Mouse (Mus musculus) liver, embryonic 14.5 days (tissue): ENCODE data around the gene Phlpp1. TPM values are rescaled to one million over a fixed set of nuclear protein-coding genes. Genes with fewer than 3 reads are reported as not detected.

ENCODE experiments used
- ATAC-seq: fragments of 200-750 bp; cut with Nextera tagmentation; 2 replicates; pipeline ENCODE4 v1.8.0; 2017; ENCODE audit warnings: moderate number of reproducible peaks, mild to moderate bottlenecking, moderate library complexity; ENCODE audit not compliant: insufficient read depth
- DNase-seq, 3 experiments: peaks; one replicate each; pipeline ENCODE4 v3.0.0-alpha.2; 2012 to 2013; ENCODE audit warnings: low read depth in 3 of 3, low spot score in 3 of 3
- H3K27ac ChIP-seq: fragments of 300-500 bp; sonication (generic); 2 replicates; pipeline ENCODE4 v1.5.1; 2014; ENCODE audit warnings: moderate library complexity, mild to moderate bottlenecking, control low read depth, inconsistent platforms
- H3K27me3 ChIP-seq: fragments of 300-500 bp; sonication (generic); 2 replicates; pipeline ENCODE4 v1.6.1; 2014; ENCODE audit warnings: mild to moderate bottlenecking, low read length, moderate library complexity; ENCODE audit not compliant: control insufficient read depth, insufficient read depth
- H3K36me3 ChIP-seq: fragments of 300-500 bp; sonication (generic); replicated peaks from 2 replicates; pipeline ENCODE4 v1.6.1; 2014; ENCODE audit warnings: low read depth; ENCODE audit not compliant: control insufficient read depth, insufficient read depth
- H3K4me1 ChIP-seq, 2 experiments: fragments of 200-500 bp in 1 of 2; fragments of 300-500 bp in 1 of 2; sonication (generic) in 1 of 2; replicated peaks; 2 replicates each; pipeline ENCODE4 v1.6.1; 2012 to 2014; ENCODE audit warnings: antibody characterized with exemption in 1 of 2, inconsistent platforms in 1 of 2, low read length in 1 of 2; ENCODE audit not compliant: control insufficient read depth in 2 of 2, insufficient read depth in 2 of 2
- H3K4me2 ChIP-seq: fragments of 300-500 bp; sonication (generic); 2 replicates; pipeline ENCODE4 v1.6.1; 2014; ENCODE audit warnings: low read depth, mild to moderate bottlenecking, control low read depth, moderate library complexity
- H3K4me3 ChIP-seq, 2 experiments: fragments of 200-500 bp in 1 of 2; fragments of 300-500 bp in 1 of 2; sonication (generic) in 1 of 2; 2 replicates each; pipeline ENCODE4 v1.5.1; 2012 to 2014; ENCODE audit warnings: low read depth in 2 of 2, low read length in 2 of 2, mild to moderate bottlenecking in 2 of 2, control low read depth in 1 of 2, inconsistent platforms in 1 of 2, moderate library complexity in 1 of 2; ENCODE audit not compliant: insufficient read depth in 1 of 2
- H3K9ac ChIP-seq: fragments of 300-500 bp; sonication (generic); replicated peaks from 2 replicates; pipeline ENCODE4 v1.6.1; 2014; ENCODE audit warnings: mild to moderate bottlenecking, control low read depth, moderate library complexity
- H3K9me3 ChIP-seq: fragments of 300-500 bp; sonication (generic); 2 replicates; pipeline ENCODE4 v1.6.1; 2016; ENCODE audit warnings: low read length, mixed read lengths; ENCODE audit not compliant: control insufficient read depth
- CTCF ChIP-seq: IDR thresholded peaks from 2 replicates; pipeline ENCODE4 v1.5.1; 2016; ENCODE audit warnings: antibody characterized with exemption, low read depth, control low read depth
- EP300 ChIP-seq: IDR thresholded peaks from 2 replicates; pipeline ENCODE4 v1.6.1; 2016; ENCODE audit warnings: antibody characterized with exemption, low read depth
- WGBS: fragments of 180-500 bp; shearing (Covaris S2); extraction: QIAGEN DNeasy Blood & Tissue Kit; methylation state at CpG from one replicate; pipeline ENCODE4 v1.1.7; 2014; ENCODE audit not compliant: insufficient replicate concordance; 5-methylcytosine and 5-hydroxymethylcytosine counted together
- polyA plus RNA-seq, 2 experiments: library from polyadenylated mRNA; depleted of rRNA in 1 of 2; stranded (reverse) in 1 of 2; unstranded in 1 of 2; fragments of >200 nt; fragmentation: Nextera tagmentation in 1 of 2; extraction: Ambion mirVana in 1 of 2; gene quantifications; 2 replicates each; pipeline versions ENCODE4 v1.2.1 to v1.2.3; 2012 to 2014

Gene Phlpp1
- polyA plus RNA-seq, 2 experiments: 0.94 to 1.2 TPM

DNA sequence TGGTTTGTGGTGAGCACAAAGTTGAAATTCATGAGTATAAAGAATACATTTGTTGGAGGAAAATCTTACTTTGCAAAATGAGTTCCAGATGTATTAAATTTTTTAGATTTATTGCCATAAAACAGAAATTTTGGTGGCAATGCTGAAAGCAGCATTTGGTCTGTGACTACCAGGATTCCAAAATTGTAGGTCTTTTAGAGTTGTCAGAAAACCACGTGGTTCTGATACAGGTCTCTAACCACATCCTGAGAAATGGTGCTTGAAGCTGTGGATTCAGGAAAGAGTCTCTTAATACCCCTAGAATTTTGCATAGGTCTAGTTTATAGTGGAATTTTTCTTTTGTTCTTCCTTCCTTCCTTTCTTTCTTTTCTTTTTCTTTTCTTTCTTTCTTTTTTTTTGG lies 105.3 kb downstream of the Phlpp1 start:
- Histone ChIP-seq H3K4me1 (no peaks in the 10 kb centered on the region), H3K27me3 (no peaks in the 10 kb centered on the region), H3K4me2 (no peak overlapping the region), H3K4me3 (no peak overlapping the region), H3K36me3 (no peaks in the 10 kb centered on the region), H3K9ac (no peak overlapping the region), H3K27ac (no peak overlapping the region), H3K9me3 (no peaks in the 10 kb centered on the region)
- DNase-seq: no peak
- TF ChIP-seq CTCF (no peak), EP300 (no peak)
- WGBS: 13% methylated on average over 1 of the region's 1 CpGs
- ATAC-seq: no peak

DNA sequence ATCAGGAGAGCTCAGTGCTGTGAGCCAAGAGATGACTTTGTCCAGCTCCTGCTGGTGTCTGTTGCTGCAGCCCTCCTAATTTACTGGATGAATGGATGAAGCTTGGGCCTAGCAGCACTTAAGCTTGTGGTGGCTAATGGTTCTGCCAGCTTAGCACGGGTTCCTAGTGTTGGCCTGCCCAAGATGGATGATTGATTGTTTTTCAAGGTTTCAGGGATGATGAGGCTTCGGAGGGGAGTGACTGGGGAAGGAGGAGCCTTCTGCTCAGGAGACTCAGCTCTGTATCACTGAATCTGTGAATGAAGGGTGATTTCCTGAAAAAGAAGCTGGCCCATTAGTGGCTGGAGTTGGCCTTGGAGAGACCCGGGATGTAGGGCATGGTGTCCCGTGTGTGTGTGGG lies 105.7 kb downstream of the Phlpp1 start:
- Histone ChIP-seq H3K4me3 (no peak overlapping the region), H3K9ac (no peak overlapping the region), H3K9me3 (no peaks in the 10 kb centered on the region), H3K27ac (no peak overlapping the region), H3K4me2 (no peak overlapping the region), H3K27me3 (no peaks in the 10 kb centered on the region), H3K36me3 (no peaks in the 10 kb centered on the region), H3K4me1 (no peaks in the 10 kb centered on the region)
- DNase-seq (no peak), ATAC-seq (no peak)
- TF ChIP-seq EP300 (no peak), CTCF (no peak)
- WGBS: 45% methylated on average over 4 of the region's 4 CpGs

DNA sequence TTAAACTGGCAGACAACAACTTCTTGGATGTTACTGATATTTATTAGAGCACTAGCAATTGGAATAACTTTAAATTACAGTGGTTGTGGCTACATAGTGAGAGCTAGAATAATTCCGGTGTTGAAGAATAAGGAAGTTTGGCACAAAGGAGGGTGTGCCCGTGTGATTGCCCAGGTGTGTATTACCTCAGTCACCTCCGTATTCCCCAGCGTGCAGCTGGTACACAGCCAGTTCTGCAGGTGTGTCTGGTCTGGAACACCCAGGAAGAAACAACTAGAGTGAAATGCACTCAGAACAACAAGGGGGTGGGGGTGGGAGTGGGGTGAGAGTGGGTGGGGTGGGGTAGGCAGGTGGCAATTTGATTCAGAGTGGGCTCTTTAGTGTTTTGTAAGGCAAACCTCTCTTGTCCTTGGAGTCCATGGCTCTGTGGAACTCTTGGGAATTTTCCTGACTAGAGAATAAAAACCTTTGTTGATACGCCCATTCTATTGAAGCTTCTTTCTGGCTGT lies 107.1 kb downstream of the Phlpp1 start:
- no peak overlapping the region for H3K4me2 ChIP-seq
- ATAC-seq (no peak), DNase-seq (no peak)
- H3K4me1 ChIP-seq: no peaks in the 10 kb centered on the region
- no peak overlapping the region for H3K4me3 ChIP-seq
- H3K9me3 ChIP-seq: no peaks in the 10 kb centered on the region
- 67% methylated on average over 5 of the region's 5 CpGs for WGBS
- H3K36me3 ChIP-seq: no peaks in the 10 kb centered on the region
- no peaks in the 10 kb centered on the region for H3K27me3 ChIP-seq
- H3K27ac ChIP-seq: no peak overlapping the region
- no peak for TF ChIP-seq CTCF
- no peak for TF ChIP-seq EP300
- H3K9ac ChIP-seq: no peak overlapping the region

DNA sequence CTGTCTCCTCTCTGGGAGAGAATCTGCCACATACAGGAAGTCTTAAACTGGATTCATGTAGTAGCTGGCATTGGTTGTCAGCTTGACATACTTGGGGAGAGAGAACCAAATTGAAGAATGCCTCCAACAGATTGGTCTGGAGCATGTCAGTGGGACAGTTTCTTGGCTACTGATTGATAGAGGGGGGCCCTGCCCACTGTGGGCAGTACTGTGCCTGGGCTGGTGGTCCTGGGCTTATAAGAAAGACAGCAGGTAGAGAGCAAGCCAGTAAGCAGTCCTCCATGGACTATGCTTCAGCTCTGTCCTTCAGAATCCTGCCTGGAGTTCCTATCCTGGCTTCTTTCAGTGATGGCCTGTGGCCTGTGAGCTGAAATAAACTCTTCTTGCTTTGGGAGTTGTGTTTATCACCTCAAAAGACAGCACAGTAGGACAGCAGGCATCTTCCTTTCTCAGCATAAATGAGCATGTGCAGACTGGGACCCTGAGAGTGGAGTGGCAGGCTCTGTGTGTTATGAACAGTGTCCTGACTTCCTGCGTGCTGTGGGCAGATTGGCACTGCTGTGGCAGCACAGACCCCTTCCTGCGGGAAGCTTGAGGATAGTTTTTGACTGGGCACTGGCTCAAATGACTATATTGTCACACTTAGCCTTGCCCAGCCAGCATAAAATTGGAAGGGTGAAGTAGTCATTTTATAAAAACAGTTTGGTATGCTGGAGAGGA lies 108.0 kb downstream of the Phlpp1 start:
- Histone ChIP-seq H3K27ac (no peak overlapping the region), H3K4me1 (no peaks in the 10 kb centered on the region), H3K9me3 (no peaks in the 10 kb centered on the region), H3K36me3 (no peaks in the 10 kb centered on the region), H3K9ac (no peak overlapping the region), H3K4me3 (no peak overlapping the region), H3K27me3 (no peaks in the 10 kb centered on the region), H3K4me2 (no peak overlapping the region)
- 65% methylated on average over 2 of the region's 2 CpGs for WGBS
- ATAC-seq (no peak), DNase-seq (no peak)
- TF ChIP-seq CTCF: no peak
- TF ChIP-seq EP300: no peak

DNA sequence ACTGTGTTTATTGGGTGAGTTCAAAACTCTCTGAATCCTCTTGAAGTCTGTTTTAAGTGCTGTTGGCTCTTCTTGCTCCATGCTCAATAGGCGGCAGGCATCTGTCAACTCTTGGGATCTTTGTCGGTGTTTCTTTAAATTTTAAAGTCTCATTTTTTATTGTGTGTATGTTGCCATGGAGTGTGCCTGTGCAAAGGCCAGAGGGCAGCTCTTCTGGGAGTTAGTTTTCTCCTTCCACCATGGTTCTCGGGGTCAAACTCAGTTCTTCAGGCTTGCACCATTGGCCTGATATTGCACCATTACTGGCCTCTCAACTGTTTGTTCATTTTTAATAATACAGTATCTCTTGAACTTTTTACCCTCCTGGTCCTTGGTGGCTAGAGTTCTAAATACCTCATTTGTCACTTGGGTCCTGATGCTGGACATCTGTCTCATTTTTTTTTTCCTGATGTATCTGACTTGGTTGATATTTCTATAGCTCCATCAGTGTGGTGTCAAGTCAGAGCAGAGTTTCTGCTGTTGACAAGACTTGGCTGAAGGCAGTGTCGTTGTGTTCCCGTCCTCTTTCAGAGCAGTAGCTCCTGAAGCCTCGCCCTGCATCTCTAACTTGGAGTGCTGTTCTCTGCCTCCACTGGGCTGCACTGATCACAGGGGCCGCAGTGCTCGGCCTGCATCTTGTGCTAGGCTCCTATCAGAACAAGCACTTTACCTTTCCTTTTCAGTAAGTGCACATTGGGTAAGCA lies 108.8 kb downstream of the Phlpp1 start:
- no peaks in the 10 kb centered on the region for H3K9me3 ChIP-seq
- no peak overlapping the region for H3K9ac ChIP-seq
- TF ChIP-seq EP300 (no peak), CTCF (no peak)
- H3K36me3 ChIP-seq: no peaks in the 10 kb centered on the region
- no peak overlapping the region for H3K4me3 ChIP-seq
- no peaks in the 10 kb centered on the region for H3K4me1 ChIP-seq
- WGBS: 72% methylated on average over 8 of the region's 8 CpGs
- ATAC-seq (no peak), DNase-seq (no peak)
- no peaks in the 10 kb centered on the region for H3K27me3 ChIP-seq
- no peak overlapping the region for H3K4me2 ChIP-seq
- H3K27ac ChIP-seq: no peak overlapping the region
